Mouse (Mus musculus) bone marrow, adult 2 months (tissue): ENCODE measurements around the gene Mbtps2.

Source experiments
- CTCF ChIP-seq: fragments of 200-500 bp; IDR thresholded peaks from 2 replicates; pipeline ENCODE4 v1.5.1; 2011; ENCODE audit warnings: low read length, control low read depth; ENCODE audit not compliant: control insufficient read depth, insufficient read depth
- POLR2A ChIP-seq: fragments of 200-500 bp; IDR thresholded peaks from 2 replicates; pipeline ENCODE4 v1.6.1; 2011; ENCODE audit warnings: low read depth, mild to moderate bottlenecking, control low read depth, low read length, borderline replicate concordance; ENCODE audit not compliant: control insufficient read depth

DNA sequence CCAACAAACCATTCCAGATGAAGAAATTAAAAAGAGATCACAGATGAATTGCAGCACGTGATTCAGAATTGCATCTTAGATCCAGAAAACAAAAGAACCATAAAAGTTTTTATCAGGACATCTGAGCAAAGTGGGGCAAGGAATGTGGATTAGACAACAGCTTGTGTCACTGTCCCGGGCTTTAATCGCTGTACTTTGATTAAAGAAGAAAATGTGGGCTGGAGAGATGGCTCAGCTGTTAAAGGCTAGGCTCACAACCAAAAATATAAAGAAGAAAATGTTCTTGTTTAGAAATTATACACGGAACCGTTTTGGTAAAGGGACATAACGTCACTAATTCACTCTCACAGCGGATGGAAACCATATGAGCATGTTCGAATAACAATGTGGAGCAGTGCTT lies 98.5 kb downstream of the Mbtps2 start:
- TF ChIP-seq CTCF (no peak), POLR2A (no peak)
